Mouse (Mus musculus) liver, embryonic 14.5 days (tissue): ENCODE results near the gene Dcaf5.

Source experiments
- CTCF ChIP-seq: IDR thresholded peaks from 2 replicates; pipeline ENCODE4 v1.5.1; 2016; ENCODE audit warnings: antibody characterized with exemption, low read depth, control low read depth
- EP300 ChIP-seq: IDR thresholded peaks from 2 replicates; pipeline ENCODE4 v1.6.1; 2016; ENCODE audit warnings: antibody characterized with exemption, low read depth

DNA sequence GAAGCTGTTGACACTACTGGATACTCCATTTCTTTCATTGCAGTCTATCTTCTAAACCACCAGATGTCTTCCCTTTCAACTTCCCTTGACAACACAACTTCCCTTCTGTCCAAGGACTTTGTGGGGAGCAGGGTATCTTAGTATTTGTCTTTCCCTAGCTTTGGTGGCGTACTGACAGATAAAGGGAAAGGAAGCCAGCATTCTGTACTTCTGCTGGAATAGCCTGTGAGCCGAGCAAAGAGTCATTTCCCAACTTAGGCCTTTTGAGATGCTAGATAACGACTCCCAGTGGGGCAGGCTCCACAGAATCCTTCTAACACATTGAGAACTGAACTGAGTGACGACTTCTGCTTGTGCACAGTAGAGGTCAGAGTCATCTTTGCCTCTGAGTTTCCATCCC is 102.2 kb downstream of the Dcaf5 start:
- TF ChIP-seq CTCF (no peak), EP300 (no peak)
